Mouse (Mus musculus) ES-Bruce4 (cell line): ENCODE data around the gene Slc16a6. TPM values are rescaled to one million over a fixed set of nuclear protein-coding genes. Genes with fewer than 3 reads are reported as not detected.

ENCODE experiments used
- H3K27ac ChIP-seq: 2 replicates; pipeline ENCODE4 v1.5.1; 2012; ENCODE audit warnings: low read length, inconsistent platforms; ENCODE audit not compliant: insufficient read depth
- H3K27me3 ChIP-seq: 2 replicates; pipeline ENCODE4 v1.6.1; 2012; ENCODE audit warnings: mild to moderate bottlenecking, low read length, inconsistent platforms; ENCODE audit not compliant: control insufficient read depth, poor library complexity, insufficient read depth, severe bottlenecking
- H3K36me3 ChIP-seq: 2 replicates; pipeline ENCODE4 v1.6.1; 2012; ENCODE audit warnings: inconsistent platforms, mild to moderate bottlenecking, low read length, moderate library complexity; ENCODE audit not compliant: control insufficient read depth, poor library complexity, insufficient read depth, severe bottlenecking
- H3K4me1 ChIP-seq: one replicate; pipeline ENCODE4 v1.8.1; 2011; ENCODE audit warnings: low read length; ENCODE audit not compliant: control insufficient read depth, insufficient read depth
- H3K4me3 ChIP-seq: 2 replicates; pipeline ENCODE4 v1.5.1; 2011; ENCODE audit warnings: low read depth, mild to moderate bottlenecking, low read length
- H3K9ac ChIP-seq: 2 replicates; pipeline ENCODE4 v1.6.1; 2012; ENCODE audit warnings: low read depth, mild to moderate bottlenecking, inconsistent platforms; ENCODE audit not compliant: poor library complexity, severe bottlenecking
- H3K9me3 ChIP-seq: replicated peaks from 2 replicates; pipeline ENCODE4 v1.6.1; 2012; ENCODE audit warnings: mild to moderate bottlenecking, low read length, inconsistent platforms; ENCODE audit not compliant: control insufficient read depth, poor library complexity, insufficient read depth, severe bottlenecking
- CTCF ChIP-seq: IDR thresholded peaks from one replicate; pipeline ENCODE4 v1.8.1; 2011; ENCODE audit warnings: low read depth, low read length
- EP300 ChIP-seq: IDR thresholded peaks from 2 replicates; pipeline ENCODE4 v1.6.1; 2011; ENCODE audit warnings: low read depth, low read length; ENCODE audit not compliant: insufficient read depth
- POLR2A ChIP-seq: IDR thresholded peaks from one replicate; pipeline ENCODE4 v1.8.1; 2011; ENCODE audit warnings: low read length; ENCODE audit not compliant: insufficient read depth
- polyA plus RNA-seq: library from polyadenylated mRNA; stranded (reverse); fragments of >200 nt; gene quantifications from 2 replicates; pipeline ENCODE4 v1.2.4, GENCODE M21; 2011; ENCODE audit warnings: low read depth; ENCODE audit not compliant: missing spikeins, insufficient read depth, insufficient read length

The Slc16a6 gene
- polyA plus RNA-seq, 1 experiment, result 14.7 TPM

GRCm38 (mm10) chr11:109419461-109419860 is 53.9 kb downstream of the Slc16a6 start:
- Histone ChIP-seq H3K27me3 (no peaks in the 10 kb centered on the region), H3K36me3 (no peaks in the 10 kb centered on the region), H3K9me3 (peaks cover 4% of the 10 kb centered on the region; the same call in 1 of the 2 replicates), H3K4me1 (peaks cover 1% of the 10 kb centered on the region), H3K27ac (no peak overlapping the region), H3K9ac (no peak overlapping the region), H3K4me3 (no peak overlapping the region)
- no peak for TF ChIP-seq EP300
- TF ChIP-seq POLR2A, result no peak
- no peak for TF ChIP-seq CTCF

- no peaks in the 10 kb centered on the region for H3K27me3 ChIP-seq
- no peak overlapping the region for H3K27ac ChIP-seq
- no peak for TF ChIP-seq POLR2A
- TF ChIP-seq EP300, result no peak
- no peak for TF ChIP-seq CTCF
- H3K9me3 ChIP-seq, result peaks cover 4% of the 10 kb centered on the region; the same call in 1 of the 2 replicates
- no peak overlapping the region for H3K4me3 ChIP-seq
- no peaks in the 10 kb centered on the region for H3K36me3 ChIP-seq
- H3K9ac ChIP-seq, result no peak overlapping the region
- H3K4me1 ChIP-seq, result peaks cover 1% of the 10 kb centered on the region
Observed at GRCm38 (mm10) chr11:109417472-109418040, 55.8 kb downstream of the Slc16a6 start.

- Histone ChIP-seq H3K27me3 (no peaks in the 10 kb centered on the region), H3K9ac (no peak overlapping the region), H3K36me3 (no peaks in the 10 kb centered on the region), H3K27ac (no peak overlapping the region), H3K4me3 (no peak overlapping the region), H3K9me3 (no peaks in the 10 kb centered on the region), H3K4me1 (peaks cover 1% of the 10 kb centered on the region)
- TF ChIP-seq EP300 (no peak), CTCF (no peak), POLR2A (no peak)
Observed at GRCm38 (mm10) chr11:109416709-109417420, 56.5 kb downstream of the Slc16a6 start.

- H3K9me3 ChIP-seq, result no peaks in the 10 kb centered on the region
- peaks cover 1% of the 10 kb centered on the region for H3K4me1 ChIP-seq
- no peak for TF ChIP-seq POLR2A
- no peak for TF ChIP-seq EP300
- TF ChIP-seq CTCF, result no peak
- no peak overlapping the region for H3K27ac ChIP-seq
- H3K36me3 ChIP-seq, result no peaks in the 10 kb centered on the region
- H3K4me3 ChIP-seq, result no peak overlapping the region
- H3K9ac ChIP-seq, result no peak overlapping the region
- H3K27me3 ChIP-seq, result no peaks in the 10 kb centered on the region
Observed at GRCm38 (mm10) chr11:109414802-109415201, 58.6 kb downstream of the Slc16a6 start.

GRCm38 (mm10) chr11:109413617-109414016 is 59.8 kb downstream of the Slc16a6 start, which contains the start of gene 9930022D16Rik:
Gene 9930022D16Rik, plus strand, starts transcription at chr11:109413917.
- TF ChIP-seq EP300, result no peak
- no peak within 1 kb of the TSS for H3K4me3 ChIP-seq
- H3K27me3 ChIP-seq, result no peaks in the 10 kb centered on the region
- no peaks in the 10 kb centered on the region for H3K9me3 ChIP-seq
- no peaks in the 10 kb centered on the region for H3K36me3 ChIP-seq
- H3K27ac ChIP-seq, result no peak within 1 kb of the TSS
- H3K9ac ChIP-seq, result no peak within 1 kb of the TSS
- peaks cover 1% of the 10 kb centered on the region for H3K4me1 ChIP-seq

- Histone ChIP-seq H3K9ac (no peak overlapping the region), H3K27me3 (no peaks in the 10 kb centered on the region), H3K27ac (no peak overlapping the region), H3K9me3 (no peaks in the 10 kb centered on the region), H3K4me1 (no peaks in the 10 kb centered on the region), H3K4me3 (no peak overlapping the region), H3K36me3 (no peaks in the 10 kb centered on the region)
- TF ChIP-seq POLR2A (no peak), CTCF (no peak), EP300 (no peak)
Observed at GRCm38 (mm10) chr11:109410197-109410980, 63.0 kb downstream of the Slc16a6 start.
